Mouse (Mus musculus) mouse trophoblast stem cell (cell line): ENCODE measurements around the gene Dab1.

Source experiments
- in situ Hi-C, 2 experiments: fragments of 300-500 bp; cut with MseI, MboI; formaldehyde crosslinking; loops; 2 replicates in 1 of 2; 3 replicates in 1 of 2; pipeline ENCODE4 v1.15.1; 2025

Dab1 gene

GRCm38 (mm10) chr4:104579946-104580544, 960.9 kb downstream of the Dab1 start:
- in situ Hi-C loops = no loop called here

GRCm38 (mm10) chr4:104582726-104583125, 963.6 kb downstream of the Dab1 start:
- in situ Hi-C loops = no loop called here

GRCm38 (mm10) chr4:104587826-104588225, 968.7 kb downstream of the Dab1 start:
- in situ Hi-C loops = no loop called here

GRCm38 (mm10) chr4:104596936-104597335, 977.8 kb downstream of the Dab1 start:
- in situ Hi-C loops = no loop called here

GRCm38 (mm10) chr4:104597490-104598465, 978.6 kb downstream of the Dab1 start:
- in situ Hi-C loops = no loop called here

GRCm38 (mm10) chr4:104602804-104603203, 983.6 kb downstream of the Dab1 start:
- in situ Hi-C loops = no loop called here

- in situ Hi-C loops = no loop called here
Observed at GRCm38 (mm10) chr4:104604298-104604697, 985.1 kb downstream of the Dab1 start.

GRCm38 (mm10) chr4:104606881-104607280, 987.7 kb downstream of the Dab1 start:
- in situ Hi-C loops = no loop called here

- in situ Hi-C loops = no loop called here
Observed at GRCm38 (mm10) chr4:104607636-104608035, 988.5 kb downstream of the Dab1 start.

- in situ Hi-C loops = no loop called here
Observed at GRCm38 (mm10) chr4:104619452-104619851, 1000.3 kb downstream of the Dab1 start.

- in situ Hi-C loops = no loop called here
Observed at GRCm38 (mm10) chr4:104625316-104625715, 1006.2 kb downstream of the Dab1 start.

GRCm38 (mm10) chr4:104628708-104629107, 1009.5 kb downstream of the Dab1 start:
- in situ Hi-C loops = no loop called here

GRCm38 (mm10) chr4:104637016-104637415, 1017.9 kb downstream of the Dab1 start:
- in situ Hi-C loops = no loop called here

- in situ Hi-C loops = no loop called here
Observed at GRCm38 (mm10) chr4:104640617-104641016, 1021.5 kb downstream of the Dab1 start.

- in situ Hi-C loops = no loop called here
Observed at GRCm38 (mm10) chr4:104642761-104643469, 1023.8 kb downstream of the Dab1 start.

- in situ Hi-C loops = no loop called here
Observed at GRCm38 (mm10) chr4:104643534-104644356, 1024.6 kb downstream of the Dab1 start.

GRCm38 (mm10) chr4:104644357-104644630, 1025.1 kb downstream of the Dab1 start:
- in situ Hi-C loops = no loop called here

GRCm38 (mm10) chr4:104644862-104645261, 1025.7 kb downstream of the Dab1 start:
- in situ Hi-C loops = no loop called here

- in situ Hi-C loops = no loop called here
Observed at GRCm38 (mm10) chr4:104651761-104652160, 1032.6 kb downstream of the Dab1 start.

GRCm38 (mm10) chr4:104656728-104657127, 1037.6 kb downstream of the Dab1 start:
- in situ Hi-C loops = no loop called here

- in situ Hi-C loops = loop anchor here in 1 of 2 experiments (10.0 kb wide), 1 partner anchor 232 kb away; no protein-coding TSS in a partner anchor
Observed at GRCm38 (mm10) chr4:104662841-104663614, 1043.9 kb downstream of the Dab1 start.
